Mouse (Mus musculus) liver, postnatal 0 days (tissue): ENCODE measurements at regions not wholly inside any gene's neighbourhood (a gene's known extent, or its start where the extent isn't known, plus 50 kb on each side); places are given as distances from the start of the nearest gene placed in this dataset.
"Not testable (repeated sequence)": the region's sequence is repeated elsewhere in the genome, so short reads cannot be mapped to it uniquely, and the experiment has no call there.

Experiments used
- ATAC-seq: fragments of 200-750 bp; cut with Nextera tagmentation; 2 replicates; pipeline ENCODE4 v1.8.0; 2017; ENCODE audit warnings: mild to moderate bottlenecking, moderate library complexity
- DNase-seq: peaks from one replicate; pipeline ENCODE4 v3.0.0-alpha.2; 2016
- H3K27ac ChIP-seq: fragments of 300-500 bp; sonication (generic); 2 replicates; pipeline ENCODE4 v1.5.1; 2014; ENCODE audit warnings: antibody characterized with exemption, moderate library complexity, mild to moderate bottlenecking, low read depth
- H3K27me3 ChIP-seq: fragments of 300-500 bp; sonication (generic); 2 replicates; pipeline ENCODE4 v1.6.1; 2014; ENCODE audit warnings: low read length, control low read depth, mixed read lengths; ENCODE audit not compliant: insufficient read depth
- H3K36me3 ChIP-seq: fragments of 300-500 bp; sonication (generic); replicated peaks from 2 replicates; pipeline ENCODE4 v1.6.1; 2014; ENCODE audit warnings: mild to moderate bottlenecking, control low read depth, low read length, moderate library complexity, mixed read lengths; ENCODE audit not compliant: insufficient read depth
- H3K4me1 ChIP-seq: fragments of 300-500 bp; sonication (generic); 2 replicates; pipeline ENCODE4 v1.6.1; 2014; ENCODE audit warnings: antibody characterized with exemption, mild to moderate bottlenecking, control low read depth; ENCODE audit not compliant: insufficient read depth
- H3K4me2 ChIP-seq: fragments of 300-500 bp; sonication (generic); 2 replicates; pipeline ENCODE4 v1.6.1; 2014; ENCODE audit warnings: low read depth, mild to moderate bottlenecking, low read length, moderate library complexity, mixed read lengths
- H3K4me3 ChIP-seq: fragments of 300-500 bp; sonication (generic); 2 replicates; pipeline ENCODE4 v1.5.1; 2014; ENCODE audit warnings: low read depth, low read length
- H3K9ac ChIP-seq: fragments of 300-500 bp; sonication (generic); replicated peaks from 2 replicates; pipeline ENCODE4 v1.6.1; 2014; ENCODE audit warnings: mild to moderate bottlenecking, moderate library complexity
- H3K9me3 ChIP-seq: fragments of 300-500 bp; sonication (generic); 2 replicates; pipeline ENCODE4 v1.6.1; 2016; ENCODE audit warnings: mild to moderate bottlenecking, control low read depth, low read length, mixed read lengths
- CTCF ChIP-seq: sonication (generic); IDR thresholded peaks from 2 replicates; pipeline ENCODE4 v1.5.1; 2016; ENCODE audit warnings: antibody characterized with exemption, low read depth
- EP300 ChIP-seq: IDR thresholded peaks from 2 replicates; pipeline ENCODE4 v1.6.1; 2016; ENCODE audit warnings: antibody characterized with exemption, low read depth, mild to moderate bottlenecking
- WGBS: fragments of 180-500 bp; shearing (Covaris S2); extraction: QIAGEN DNeasy Blood & Tissue Kit; methylation state at CpG from one replicate; pipeline ENCODE4 v1.1.7; 2014; ENCODE audit not compliant: insufficient replicate concordance; 5-methylcytosine and 5-hydroxymethylcytosine counted together

GRCm38 (mm10) chr1:194482001-194482716 is 135.9 kb upstream of the Plxna2 start:
- ATAC-seq (peak; percentile 63), DNase-seq (peak; percentile 16)
- Histone ChIP-seq H3K27ac (peak overlapping the region; percentile 62), H3K4me1 (peaks cover 5% of the 10 kb centered on the region; the same call in 1 of the 2 replicates), H3K36me3 (no peaks in the 10 kb centered on the region), H3K4me2 (peak overlapping the region; percentile 26; the same call in 1 of the 2 replicates), H3K9me3 (no peaks in the 10 kb centered on the region), H3K27me3 (no peaks in the 10 kb centered on the region), H3K4me3 (no peak overlapping the region), H3K9ac (no peak overlapping the region; the same call in 1 of the 2 replicates)
- TF ChIP-seq EP300 (no peak), CTCF (no peak)
- WGBS: 25% methylated on average over 6 of the region's 6 CpGs

GRCm38 (mm10) chr1:194471281-194471680 is 146.7 kb upstream of the Plxna2 start:
- 79% methylated on average over 2 of the region's 2 CpGs for WGBS
- not testable (repeated sequence) for H3K9ac ChIP-seq, H3K36me3 ChIP-seq, H3K4me2 ChIP-seq, DNase-seq, H3K27me3 ChIP-seq, H3K9me3 ChIP-seq, ATAC-seq, H3K27ac ChIP-seq, H3K4me1 ChIP-seq, H3K4me3 ChIP-seq

DNA sequence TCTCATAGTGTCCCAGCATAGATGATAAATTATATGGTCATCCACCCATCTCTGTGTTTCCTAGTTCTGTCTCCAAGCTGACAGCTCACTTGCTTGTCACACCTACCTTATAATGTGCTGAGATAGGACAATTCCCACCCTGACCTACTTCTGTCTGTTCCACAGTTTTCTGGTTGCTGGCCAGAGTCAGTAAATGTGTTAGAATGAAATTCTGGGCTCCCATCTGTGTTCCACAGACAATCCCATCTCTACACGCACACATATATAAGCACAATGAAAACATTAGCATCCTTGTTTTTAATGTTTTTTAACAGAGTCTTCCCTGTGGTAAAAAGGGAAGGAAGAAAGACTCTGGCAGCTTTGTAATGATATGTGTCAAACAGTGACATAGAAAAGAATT is 165.5 kb upstream of the Plxna2 start:
- Histone ChIP-seq H3K36me3 (no peaks in the 10 kb centered on the region), H3K4me1 (no peaks in the 10 kb centered on the region), H3K27ac (no peak overlapping the region), H3K27me3 (no peaks in the 10 kb centered on the region), H3K4me3 (no peak overlapping the region), H3K9me3 (no peaks in the 10 kb centered on the region), H3K4me2 (no peak overlapping the region), H3K9ac (no peak overlapping the region)
- no peak for DNase-seq
- TF ChIP-seq EP300: no peak
- TF ChIP-seq CTCF: no peak
- 78% methylated on average over 1 of the region's 1 CpGs for WGBS
- no peak for ATAC-seq

- Histone ChIP-seq H3K4me3 (no peak overlapping the region), H3K36me3 (no peaks in the 10 kb centered on the region), H3K27ac (no peak overlapping the region), H3K9ac (no peak overlapping the region), H3K4me1 (no peaks in the 10 kb centered on the region), H3K9me3 (no peaks in the 10 kb centered on the region), H3K4me2 (no peak overlapping the region), H3K27me3 (no peaks in the 10 kb centered on the region)
- WGBS: 69% methylated on average over 1 of the region's 1 CpGs
- no peak for TF ChIP-seq EP300
- no peak for TF ChIP-seq CTCF
- ATAC-seq (no peak), DNase-seq (no peak)
Measured at GRCm38 (mm10) chr1:194443681-194444080, 174.3 kb upstream of the Plxna2 start.

GRCm38 (mm10) chr1:194437301-194437700 is 180.7 kb upstream of the Plxna2 start:
- no peaks in the 10 kb centered on the region; the same call in 1 of the 2 replicates for H3K4me1 ChIP-seq
- no peaks in the 10 kb centered on the region for H3K27me3 ChIP-seq
- no peak for TF ChIP-seq CTCF
- no peak for TF ChIP-seq EP300
- no peak for DNase-seq
- no peak overlapping the region for H3K27ac ChIP-seq
- no peaks in the 10 kb centered on the region for H3K36me3 ChIP-seq
- 49% methylated on average over 5 of the region's 5 CpGs for WGBS
- no peak overlapping the region for H3K4me2 ChIP-seq
- H3K4me3 ChIP-seq: no peak overlapping the region
- ATAC-seq: 0 out of 2 replicates have a peak, but pooled peaks have one; percentile 43
- H3K9ac ChIP-seq: no peak overlapping the region
- no peaks in the 10 kb centered on the region for H3K9me3 ChIP-seq

DNA sequence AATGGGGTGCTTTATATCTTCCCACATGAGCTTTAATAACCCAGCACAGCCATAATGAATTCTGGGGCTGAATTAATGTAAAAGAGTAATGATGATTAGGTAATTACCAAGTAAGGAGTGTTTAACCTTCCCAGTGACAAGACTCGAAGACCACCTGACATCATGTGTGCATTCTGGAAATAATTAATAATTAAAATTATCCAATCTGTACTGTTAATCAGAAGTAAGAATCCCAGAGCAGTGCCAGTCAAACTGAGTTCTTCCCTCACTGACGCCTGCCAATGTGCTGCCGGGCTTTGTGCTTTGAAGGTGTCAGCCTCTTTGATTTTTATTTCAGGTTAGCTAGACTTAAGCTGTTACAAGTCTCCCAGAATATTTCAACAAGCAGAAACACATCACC is 183.0 kb upstream of the Plxna2 start:
- no peak for DNase-seq
- TF ChIP-seq EP300 (no peak), CTCF (no peak)
- WGBS: 64% methylated on average over 3 of the region's 3 CpGs
- Histone ChIP-seq H3K4me1 (no peaks in the 10 kb centered on the region; the same call in 1 of the 2 replicates), H3K4me3 (no peak overlapping the region), H3K9ac (no peak overlapping the region), H3K27ac (no peak overlapping the region), H3K4me2 (no peak overlapping the region), H3K27me3 (no peaks in the 10 kb centered on the region), H3K9me3 (no peaks in the 10 kb centered on the region), H3K36me3 (no peaks in the 10 kb centered on the region)
- ATAC-seq: no peak
